Mouse (Mus musculus): ENCODE results near the gene Gsdma. TPM values are rescaled to one million over a fixed set of nuclear protein-coding genes. Genes with fewer than 3 reads are reported as not detected.
"Not testable (repeated sequence)": the region's sequence is repeated elsewhere in the genome, so short reads cannot be mapped to it uniquely, and the experiment has no call there.

The Gsdma gene
- polyA plus RNA-seq (2012; rRNA removed): 0.72 and 0.87 TPM in 2 replicates

DNA sequence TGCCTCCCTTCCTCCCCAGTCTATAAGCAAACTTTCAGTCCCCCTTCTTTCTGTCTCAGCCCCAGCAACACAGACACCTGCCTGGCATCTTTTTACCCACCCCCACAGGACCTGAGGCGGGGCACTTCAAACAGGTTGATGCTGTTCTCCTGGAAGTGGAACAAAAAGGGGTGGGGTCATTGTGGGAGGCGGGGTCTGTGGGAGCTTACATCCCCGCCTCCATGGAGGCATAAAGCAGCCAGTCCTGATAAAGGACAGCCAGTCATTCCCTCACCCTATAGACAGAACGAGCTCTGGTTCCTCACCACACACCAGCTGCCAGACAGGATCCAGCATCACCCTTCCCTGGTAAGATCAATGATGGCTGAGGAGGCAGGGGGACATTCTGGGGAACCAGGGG, at the start of gene Gsdma:
Gsdma (plus strand) TSS at position 261 of the 400 bp plus-strand sequence.
- no peak for DNase-seq (ENCODE audit: low spot score)

DNA sequence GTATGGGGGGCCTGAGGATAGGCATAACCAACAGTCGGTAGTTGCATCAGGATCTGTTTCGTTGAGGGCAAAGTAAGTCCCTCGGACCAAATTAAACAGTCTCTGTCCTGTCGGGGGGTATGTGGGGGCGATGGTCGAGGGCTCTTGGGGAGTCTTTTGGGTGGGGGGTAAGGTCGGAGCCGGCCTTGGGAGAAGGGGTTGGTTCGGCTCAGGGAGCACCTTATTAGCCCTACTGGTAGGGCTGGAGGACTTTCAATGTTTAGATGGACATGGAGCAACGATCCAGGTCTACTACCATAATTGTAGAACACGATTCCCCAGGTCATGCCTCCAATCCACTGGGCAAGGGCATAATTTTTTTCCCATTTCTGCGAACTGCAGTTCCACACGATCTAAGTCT, 43.4 kb upstream of the Gsdma start:
- no peak for DNase-seq (ENCODE audit: low spot score)

DNA sequence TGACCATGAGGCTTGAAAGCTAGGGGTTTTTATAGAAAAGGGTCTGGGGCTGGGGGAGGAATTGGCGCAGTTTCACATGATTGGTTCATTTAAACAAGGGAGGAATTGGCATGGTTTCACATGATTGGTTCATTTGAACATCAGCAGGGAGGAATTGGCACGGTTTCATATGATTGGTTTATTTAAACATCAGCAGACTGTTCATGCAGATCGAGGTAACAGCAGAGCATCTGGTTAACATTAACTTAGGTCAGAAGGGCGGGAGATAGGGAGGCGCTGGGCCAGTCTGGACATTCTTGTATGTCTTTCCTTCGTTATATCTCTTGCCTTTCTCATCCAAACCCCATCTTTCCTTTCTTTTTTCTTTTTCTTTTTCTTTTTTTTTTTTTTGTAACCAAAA, 40.2 kb upstream of the Gsdma start:
- DNase-seq (ENCODE audit: low spot score): not testable (repeated sequence)

DNA sequence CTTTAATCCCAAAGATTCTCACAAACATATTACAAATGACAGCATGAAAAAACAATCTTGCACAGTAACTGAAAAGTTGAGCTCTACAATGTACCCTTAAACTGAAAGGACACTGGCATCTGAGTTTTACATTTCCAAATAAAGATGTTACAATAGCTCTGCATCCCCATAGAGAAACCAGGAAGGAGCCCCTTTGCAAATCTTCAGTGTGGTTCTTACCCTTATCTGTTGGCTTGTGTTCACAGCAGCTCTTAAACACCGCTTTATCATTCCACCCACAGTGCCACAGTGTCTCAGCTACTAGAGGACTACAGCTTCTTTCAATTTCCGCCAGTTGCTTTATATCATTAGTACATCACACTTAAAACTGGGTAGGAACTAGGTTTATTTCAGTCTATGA, 39.8 kb upstream of the Gsdma start:
- DNase-seq (ENCODE audit: low spot score): not testable (repeated sequence)

DNA sequence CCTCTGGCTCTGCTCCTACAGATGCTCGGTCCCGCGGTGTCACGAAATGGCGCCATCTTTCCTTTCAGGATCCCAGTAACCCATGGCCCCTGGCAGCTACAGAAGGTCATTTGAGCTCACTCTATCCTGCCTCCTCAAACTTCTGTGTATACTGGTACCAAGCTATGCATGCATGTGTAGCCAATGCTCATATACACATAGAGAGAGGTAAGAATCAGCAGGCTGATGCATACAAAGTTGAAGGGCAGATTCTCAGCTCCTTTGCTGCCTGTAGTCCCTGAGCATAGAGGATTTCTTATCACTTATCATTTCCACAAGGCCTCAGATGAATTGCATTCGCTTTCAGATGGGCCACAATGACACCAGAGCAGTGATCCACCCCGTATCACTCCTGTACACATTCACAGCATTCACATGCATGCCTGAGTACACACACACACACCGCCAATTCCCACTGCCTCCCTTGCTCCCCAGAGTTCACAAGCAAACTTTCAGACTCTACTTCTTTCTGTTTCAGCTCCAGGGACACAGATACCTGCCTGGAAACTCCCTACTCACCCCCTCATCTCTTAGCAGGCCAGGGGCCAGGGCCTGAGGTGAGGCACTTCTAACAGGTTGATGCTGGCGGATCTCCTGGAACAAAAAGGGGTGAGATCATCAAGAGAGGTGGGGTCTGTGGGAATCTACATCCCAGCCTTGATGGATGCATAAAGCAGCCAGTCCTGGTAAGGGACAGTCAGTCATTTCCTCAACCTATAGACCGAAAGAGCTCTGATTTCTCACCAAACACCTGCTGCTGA, 38.3 kb upstream of the Gsdma start, which contains the start of the genes Gm12355 and Gsdma3:
Gm12355 (minus strand) TSS at position 51 of the 800 bp plus-strand sequence.
Gsdma3 (plus strand) TSS at position 750 of the 800 bp plus-strand sequence.
- no peak for DNase-seq (ENCODE audit: low spot score)

DNA sequence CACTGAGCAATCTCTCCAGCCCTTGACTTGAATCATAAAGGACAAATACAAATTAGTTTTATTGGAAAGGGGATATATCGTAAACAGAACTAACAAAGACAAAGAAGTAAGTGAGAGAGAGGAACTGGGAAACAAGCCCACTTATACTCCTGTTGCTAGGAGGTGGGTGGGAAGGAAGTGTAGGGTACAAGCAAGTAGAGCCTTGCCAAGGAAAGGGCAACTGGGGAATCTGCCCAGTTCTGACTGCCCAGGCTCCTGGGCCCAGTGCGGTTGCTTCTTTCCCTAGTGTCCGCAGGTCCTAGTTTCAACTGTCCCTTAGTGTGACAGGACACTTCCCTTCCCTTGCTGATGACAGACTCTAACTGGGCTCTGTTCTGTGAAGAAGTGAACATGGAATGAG, 35.4 kb upstream of the Gsdma start:
- no peak for DNase-seq (ENCODE audit: low spot score)

DNA sequence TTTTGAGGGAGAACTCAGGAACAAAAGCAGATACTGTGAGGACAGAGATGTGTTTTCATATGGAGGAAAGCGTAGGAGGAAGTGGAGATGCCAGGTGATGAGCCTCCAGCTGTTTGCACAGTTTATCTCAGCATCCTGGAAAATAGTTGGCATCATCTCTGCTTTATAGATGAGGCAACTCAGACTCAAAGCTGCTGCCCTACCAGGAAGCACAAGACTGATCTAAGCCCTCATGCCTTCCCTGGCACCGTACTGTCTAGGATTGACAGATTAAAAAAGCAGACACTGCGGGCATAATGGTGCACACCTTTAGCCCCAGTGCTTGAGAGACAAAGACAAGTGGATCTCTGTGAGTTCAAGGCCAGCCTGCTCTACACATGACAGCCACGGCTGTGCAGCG, 33.5 kb upstream of the Gsdma start:
- DNase-seq (ENCODE audit: low spot score): no peak

DNA sequence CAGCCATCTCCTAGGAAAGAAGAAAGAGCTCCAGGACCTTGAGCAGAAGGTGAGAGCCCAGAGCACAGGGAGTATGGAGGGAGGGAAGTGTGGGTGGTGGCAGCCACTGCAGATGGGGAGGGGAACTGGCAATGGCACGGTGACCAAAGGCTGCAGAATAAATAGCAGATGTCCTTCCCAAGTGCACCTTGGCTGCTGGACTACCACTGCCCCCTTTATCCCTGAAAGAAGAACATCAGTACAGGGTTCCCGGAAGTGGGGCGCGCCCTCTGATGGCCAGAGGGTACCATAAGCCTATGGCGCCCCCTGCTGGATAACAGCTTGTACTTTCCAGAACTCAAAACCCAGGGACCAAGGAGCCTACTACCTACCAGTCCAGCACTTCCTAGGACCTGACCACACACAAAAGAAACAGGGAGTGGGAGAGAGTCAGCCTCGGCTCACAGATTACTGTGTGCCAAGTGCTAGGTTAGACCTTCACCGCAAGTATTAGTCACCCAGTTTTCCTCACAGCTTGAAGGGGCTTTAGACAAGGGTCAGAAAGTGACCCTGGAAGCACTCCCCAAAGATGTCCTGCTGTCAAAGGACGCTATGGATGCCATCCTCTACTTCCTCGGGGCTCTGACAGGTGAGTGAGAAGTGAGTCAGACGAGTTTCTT, 28.7 kb upstream of the Gsdma start:
- not testable (repeated sequence) for DNase-seq (ENCODE audit: low spot score)

DNA sequence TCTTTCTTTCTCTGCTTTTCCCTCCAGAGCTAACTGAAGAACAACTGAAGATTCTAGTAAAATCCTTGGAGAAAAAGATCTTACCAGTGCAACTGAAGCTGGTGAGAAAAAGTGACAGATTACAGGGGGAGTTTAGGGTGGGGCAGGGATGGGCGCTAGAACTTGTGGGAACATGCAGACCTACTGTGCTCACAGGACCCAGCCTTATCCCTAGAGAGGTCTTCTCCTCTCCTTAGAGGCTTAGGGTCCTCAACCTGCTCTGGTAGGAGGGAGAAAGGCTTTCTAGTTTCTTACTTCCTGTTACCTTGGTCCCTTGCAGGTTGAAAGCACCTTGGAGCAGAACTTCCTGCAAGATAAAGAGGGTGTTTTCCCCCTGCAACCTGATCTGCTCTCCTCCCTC, 26.6 kb upstream of the Gsdma start:
- no peak for DNase-seq (ENCODE audit: low spot score)

DNA sequence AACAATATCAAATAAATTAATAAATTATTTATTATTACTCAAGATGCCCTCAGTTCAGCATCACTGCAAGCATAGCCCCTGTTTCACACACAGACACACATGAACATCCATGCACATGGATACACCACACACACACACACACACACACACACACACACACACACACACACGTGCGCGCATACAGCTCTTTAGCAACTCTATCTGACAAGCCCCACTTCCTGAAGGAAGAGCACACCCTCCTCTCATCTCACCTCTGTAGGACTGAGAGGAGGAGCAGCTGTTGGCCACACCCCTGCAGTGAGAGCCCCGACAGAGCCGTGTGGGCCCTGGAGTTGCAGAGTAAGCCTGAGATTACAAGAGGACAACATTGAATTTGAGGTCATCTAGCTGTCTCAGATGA, 24.1 kb upstream of the Gsdma start:
- no peak for DNase-seq (ENCODE audit: low spot score)

DNA sequence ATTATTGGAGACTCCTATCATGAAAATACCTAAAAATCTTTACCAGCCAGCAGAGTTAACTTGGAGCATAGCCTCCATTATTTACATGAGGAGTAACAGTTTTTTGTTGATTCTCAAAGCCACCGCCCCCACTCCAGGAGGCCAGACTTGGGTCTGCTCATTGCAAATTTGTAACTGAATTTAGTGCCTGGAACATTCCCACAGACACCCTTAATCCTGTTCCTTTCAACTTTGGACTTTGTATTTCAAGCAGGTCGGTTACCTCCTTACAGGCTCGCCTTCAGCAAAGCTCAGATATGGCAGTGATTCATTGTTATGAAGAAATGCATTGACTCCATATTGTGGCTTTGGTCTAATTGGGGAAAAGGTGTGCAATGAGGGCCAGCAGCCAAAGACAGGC, 19.4 kb upstream of the Gsdma start:
- no peak for DNase-seq (ENCODE audit: low spot score)

DNA sequence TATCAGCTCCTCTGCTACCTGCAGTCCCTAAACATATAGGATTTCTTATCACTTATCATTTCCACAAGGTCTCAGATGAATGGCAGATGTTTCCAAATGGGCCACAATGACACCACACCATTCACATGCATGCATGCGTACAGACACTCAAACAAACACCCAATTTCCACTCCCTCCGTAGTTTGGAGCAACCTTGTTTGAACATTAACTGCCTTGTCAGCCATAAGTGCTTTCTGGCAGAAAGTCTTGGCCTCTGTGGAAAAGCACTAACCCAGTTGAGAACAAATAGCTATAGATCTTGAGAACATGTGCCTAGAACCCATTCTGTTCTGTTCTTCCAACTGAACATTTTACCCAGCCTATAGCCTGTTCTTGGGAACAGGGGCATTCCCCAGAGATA, 18.2 kb upstream of the Gsdma start:
- no peak for DNase-seq (ENCODE audit: low spot score)

DNA sequence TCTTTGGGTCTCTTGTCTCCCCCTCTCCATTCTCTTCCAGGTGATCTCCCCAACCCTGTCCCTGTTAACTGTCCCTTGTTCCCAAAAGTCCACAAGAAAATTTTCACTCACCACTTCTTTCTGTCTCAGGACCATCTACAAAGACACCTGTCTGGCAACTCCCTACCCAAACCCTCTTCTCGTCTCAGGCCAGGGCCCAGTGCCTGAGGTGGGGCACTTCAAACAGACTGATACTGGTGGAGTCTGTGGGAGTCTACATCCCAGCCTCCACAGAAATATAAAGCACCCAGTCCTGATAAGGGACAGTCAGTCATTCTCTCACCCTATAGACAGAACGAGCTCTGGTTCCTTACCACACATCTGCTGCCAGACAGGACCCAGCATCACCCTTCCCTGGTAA, 17.7 kb upstream of the Gsdma start, which contains the start of gene Gsdma2:
Gsdma2 (plus strand) TSS at position 301 of the 400 bp plus-strand sequence.
- DNase-seq (ENCODE audit: low spot score): no peak

DNA sequence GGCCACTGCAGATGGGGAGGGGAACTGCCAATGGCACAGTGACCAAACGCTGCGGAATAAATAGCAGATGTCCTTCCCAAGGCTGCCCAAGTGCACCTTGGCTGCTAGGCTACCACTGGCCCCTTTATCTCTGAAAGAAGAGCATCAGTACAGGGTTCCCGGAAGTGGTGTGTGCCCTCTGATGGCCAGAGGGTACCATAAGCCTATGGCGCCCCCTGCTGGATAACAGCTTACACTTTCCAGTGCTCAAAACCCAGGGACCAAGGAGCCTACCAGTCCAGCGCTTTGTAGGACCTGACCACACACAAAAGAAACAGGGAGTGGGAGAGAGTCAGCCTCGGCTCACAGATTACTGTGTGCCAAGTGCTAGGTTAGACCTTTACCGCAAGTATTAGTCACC, 9.1 kb upstream of the Gsdma start:
- DNase-seq (ENCODE audit: low spot score): not testable (repeated sequence)

DNA sequence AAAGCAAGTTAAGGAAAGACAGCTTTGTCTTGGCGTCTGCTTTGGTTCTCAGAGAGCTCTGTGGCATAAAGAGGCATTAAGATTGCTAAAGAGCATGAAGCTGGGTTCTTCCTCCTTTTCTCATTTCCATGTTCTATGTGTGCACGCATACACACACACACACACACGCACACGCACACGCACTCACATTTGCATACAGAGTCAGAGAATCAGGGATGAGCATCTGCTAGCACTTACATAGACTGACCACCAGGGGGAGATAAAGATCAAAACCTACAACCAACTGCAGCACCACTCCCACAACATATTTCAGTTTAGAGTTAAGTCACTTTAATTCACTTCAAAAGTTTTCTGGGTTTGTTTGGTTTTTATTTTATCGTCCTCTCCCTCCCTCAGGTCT, 3.6 kb upstream of the Gsdma start:
- no peak for DNase-seq (ENCODE audit: low spot score)

DNA sequence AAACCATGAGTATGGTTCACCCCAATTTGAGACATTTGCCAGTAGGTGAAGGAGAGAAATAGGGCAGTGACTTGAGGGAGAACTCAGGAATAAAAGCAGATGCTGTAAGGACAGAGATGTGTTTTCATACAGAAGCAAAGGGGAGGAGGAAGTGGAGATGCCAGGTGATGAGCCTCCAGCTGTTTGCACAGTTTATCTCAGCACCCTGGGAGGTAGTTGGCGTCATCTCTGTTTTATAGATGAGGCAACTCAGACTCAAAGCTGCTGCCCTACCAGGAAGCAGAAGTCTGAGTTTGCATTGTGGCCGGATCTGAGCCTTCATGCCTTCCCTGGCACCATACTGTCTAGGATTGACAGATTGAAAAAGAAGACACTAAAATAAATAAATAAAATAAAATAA, 4.8 kb downstream of the Gsdma start:
- no peak for DNase-seq (ENCODE audit: low spot score)

DNA sequence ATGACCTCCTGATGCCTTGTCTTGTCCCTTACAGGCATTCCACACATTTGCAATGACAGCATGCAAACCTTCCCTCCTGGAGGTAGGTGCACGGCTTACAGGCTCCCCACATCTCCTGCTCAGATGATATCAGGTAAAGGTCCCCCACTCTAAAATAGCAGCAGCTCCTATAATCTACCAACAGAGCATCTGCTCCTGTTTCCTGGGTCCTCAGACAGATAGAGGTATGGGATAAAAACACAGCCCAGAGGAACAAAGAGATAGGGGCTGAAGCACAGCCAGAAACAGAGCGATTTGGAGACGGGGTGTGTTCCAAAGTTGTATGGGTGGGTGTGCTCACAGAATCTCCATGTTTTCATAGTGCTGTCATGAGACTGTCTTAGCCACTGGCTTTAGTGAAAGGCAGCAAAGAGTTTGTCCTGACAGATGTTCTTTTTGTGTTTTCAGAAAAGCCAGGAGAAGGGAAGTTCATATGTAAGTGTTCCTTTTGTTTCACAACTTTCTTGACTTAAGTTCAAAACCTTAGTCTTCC, 7.2 kb downstream of the Gsdma start:
- no peak for DNase-seq (ENCODE audit: low spot score)

DNA sequence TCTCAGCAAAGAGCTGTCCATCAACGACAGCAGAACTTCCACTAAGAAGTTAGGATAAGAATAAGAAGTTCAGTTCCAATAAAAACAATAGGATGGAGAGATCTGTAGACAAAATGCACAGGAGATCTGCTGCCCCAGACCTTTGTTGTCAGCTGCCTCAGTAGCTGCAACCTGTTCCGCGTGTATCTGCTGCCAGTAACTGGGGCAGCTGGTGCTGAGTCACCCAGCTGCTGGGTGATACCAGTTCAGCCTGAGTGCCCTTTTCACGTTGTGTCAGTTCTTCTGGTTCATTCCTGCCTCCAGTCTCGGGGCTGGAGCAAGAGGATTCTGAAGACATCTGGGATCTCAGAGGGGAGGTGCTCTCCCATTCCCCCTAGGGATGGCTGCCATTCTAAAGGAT, 7.7 kb downstream of the Gsdma start:
- no peak for DNase-seq (ENCODE audit: low spot score)

DNA sequence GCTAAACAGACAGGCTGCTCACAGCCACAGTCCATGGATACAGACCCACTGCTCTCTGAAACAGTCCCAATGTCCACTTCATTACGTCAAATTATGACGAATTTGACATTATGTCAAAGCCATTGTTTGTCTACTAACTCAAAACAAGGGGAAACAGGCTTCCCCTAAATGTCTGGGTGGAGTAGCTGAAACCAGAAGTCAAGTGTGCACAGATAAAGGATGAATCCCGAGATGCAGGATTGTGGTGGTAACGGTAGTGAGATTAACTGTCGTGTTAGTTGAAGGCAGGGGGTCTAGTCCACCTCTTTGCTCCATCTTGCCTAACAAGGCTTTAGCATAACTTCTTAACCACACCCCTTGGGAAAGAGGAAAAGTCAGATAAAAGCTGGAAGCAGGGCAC, 8.3 kb downstream of the Gsdma start:
- no peak for DNase-seq (ENCODE audit: low spot score)

DNA sequence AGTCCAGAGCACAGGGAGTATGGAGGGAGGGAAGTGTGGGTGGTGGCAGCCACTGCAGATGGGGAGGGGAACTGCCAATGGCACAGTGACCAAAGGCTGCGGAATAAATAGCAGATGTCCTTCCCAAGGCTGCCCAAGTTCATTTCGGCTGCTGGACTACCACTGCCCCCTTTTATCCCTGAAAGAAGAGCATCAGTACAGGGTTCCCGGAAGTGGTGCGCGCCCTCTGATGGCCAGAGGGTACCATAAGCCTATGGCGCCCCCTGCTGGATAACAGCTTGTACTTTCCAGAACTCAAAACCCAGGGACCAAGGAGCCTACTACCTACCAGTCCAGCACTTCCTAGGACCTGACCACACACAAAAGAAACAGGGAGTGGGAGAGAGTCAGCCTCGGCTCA, 9.0 kb downstream of the Gsdma start:
- DNase-seq (ENCODE audit: low spot score): not testable (repeated sequence)

DNA sequence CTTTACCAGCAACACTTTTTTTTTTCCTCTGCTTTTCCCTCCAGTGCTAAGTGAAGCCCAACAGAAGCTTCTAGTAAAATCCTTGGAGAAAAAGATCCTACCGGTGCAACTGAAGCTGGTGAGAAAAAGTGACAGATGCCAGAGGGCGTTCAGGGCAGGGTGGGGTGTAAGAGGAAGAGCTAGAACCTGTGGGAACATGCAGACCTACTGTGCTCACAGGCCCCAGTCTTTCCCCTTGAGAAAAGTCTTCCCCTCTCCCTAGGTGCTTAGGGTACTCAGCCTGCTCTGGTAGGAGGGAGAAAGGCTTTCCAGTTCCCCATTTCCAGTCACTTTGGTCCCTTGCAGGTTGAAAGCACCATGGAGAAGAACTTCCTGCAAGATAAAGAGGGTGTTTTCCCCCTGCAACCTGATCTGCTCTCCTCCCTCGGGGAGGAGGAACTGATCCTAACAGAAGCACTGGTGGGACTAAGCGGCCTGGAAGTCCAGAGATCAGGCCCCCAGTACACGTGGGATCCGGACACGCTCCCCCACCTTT, 11.7 kb downstream of the Gsdma start:
- no peak for DNase-seq (ENCODE audit: low spot score)

DNA sequence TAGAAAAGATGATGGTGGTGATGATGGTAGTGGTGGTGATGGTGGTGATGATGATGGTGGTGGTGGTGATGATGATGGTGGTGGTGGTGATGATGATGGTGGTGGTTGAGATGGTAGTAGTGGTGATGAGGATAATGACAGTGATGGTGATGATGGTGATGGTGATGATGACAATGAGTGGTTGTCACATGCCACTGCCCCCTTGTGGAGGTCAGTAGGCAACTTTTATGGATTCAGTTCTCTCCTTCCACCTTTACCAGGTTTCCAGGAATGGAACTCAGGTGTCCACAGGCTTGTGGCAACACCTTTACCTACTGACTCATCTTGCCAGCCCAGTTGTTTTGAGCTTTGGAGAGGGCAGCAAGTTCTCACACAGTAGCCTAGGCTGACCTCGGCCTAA, 15.9 kb downstream of the Gsdma start:
- DNase-seq (ENCODE audit: low spot score): no peak

DNA sequence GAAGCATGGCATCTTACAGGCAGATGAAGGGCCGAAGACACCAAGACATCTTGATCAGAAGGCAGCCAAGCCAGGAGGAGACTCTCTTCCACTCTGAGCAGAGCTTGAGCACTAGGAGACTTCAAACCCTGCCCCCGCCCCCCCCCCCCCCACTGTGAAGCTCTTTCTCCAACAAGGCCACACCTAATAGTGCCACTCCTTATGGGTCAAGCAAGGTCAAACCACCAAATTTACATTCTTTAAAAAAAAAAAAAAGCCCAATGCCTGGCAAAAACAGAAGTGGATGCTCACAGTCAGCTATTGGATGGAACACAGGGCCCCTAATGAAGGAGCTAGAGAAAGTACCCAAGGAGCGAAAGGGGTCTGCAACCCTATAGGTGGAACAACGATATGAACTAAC, 16.4 kb downstream of the Gsdma start:
- not testable (repeated sequence) for DNase-seq (ENCODE audit: low spot score)
